Mouse (Mus musculus): ENCODE results near the gene Armc8. TPM values are rescaled to one million over a fixed set of nuclear protein-coding genes. Genes with fewer than 3 reads are reported as not detected.

Armc8 gene
- polyA plus RNA-seq, 1 experiment from 2014 or later, result 87.2 TPM

DNA sequence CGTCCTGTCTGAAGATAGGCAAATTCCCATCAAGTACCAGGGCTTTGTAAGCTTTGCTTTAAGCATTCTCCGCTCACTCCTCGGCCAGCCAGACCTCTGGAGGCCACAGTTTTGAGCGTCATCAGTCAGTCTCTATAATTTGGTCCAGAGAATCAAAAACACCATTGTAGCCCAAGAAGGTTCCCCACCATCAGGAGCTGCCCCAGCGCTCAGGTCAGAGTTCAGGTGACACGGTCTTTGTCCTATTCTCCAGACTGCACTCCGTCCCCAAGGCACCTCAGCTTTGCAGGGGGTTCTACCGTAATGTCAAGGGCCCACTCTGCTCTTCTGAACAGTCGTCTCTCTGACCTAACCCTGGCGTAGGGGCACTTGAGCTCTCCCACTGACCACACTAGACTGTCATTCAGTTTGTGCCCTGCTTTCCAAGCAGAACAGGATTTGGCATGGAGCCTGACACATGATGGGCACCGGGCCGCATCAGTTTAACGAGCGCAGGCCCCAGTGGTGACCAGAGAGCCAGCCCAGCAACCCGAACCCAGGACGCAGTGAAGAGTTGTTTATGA lies 133.0 kb downstream of the Armc8 start:
- WGBS, result 8% methylated on average over 16 of the region's 16 CpGs
- peak; percentile 69 for ATAC-seq

GRCm38 (mm10) chr9:99434892-99435618 lies 133.6 kb downstream of the Armc8 start:
- peak overlapping the region; percentile 89 for H3K27ac ChIP-seq (ENCODE audit: low read length)
- peak; percentile 59 for ATAC-seq
- peaks cover 4% of the 10 kb centered on the region; the same call in 1 of the 2 replicates for H3K27me3 ChIP-seq (ENCODE audit: control insufficient read depth, insufficient read depth, low read depth, low read length)
- peaks cover 32% of the 10 kb centered on the region for H3K4me1 ChIP-seq (ENCODE audit: control insufficient read depth, insufficient read depth, low read length)
- peak overlapping the region; percentile 95 for H3K9ac ChIP-seq (ENCODE audit: low read depth, low read length)
- H3K4me2 ChIP-seq (ENCODE audit: low read length), result peak overlapping the region; percentile 87
- no peaks in the 10 kb centered on the region for H3K36me3 ChIP-seq (ENCODE audit: control insufficient read depth, insufficient read depth, low read length)
- H3K9me3 ChIP-seq (replicated peaks; ENCODE audit: control insufficient read depth, low read length, poor library complexity, severe bottlenecking), result no peaks in the 10 kb centered on the region
- H3K4me3 ChIP-seq (ENCODE audit: low read depth, low read length), result peak overlapping the region; percentile 85
- 17% methylated on average over 14 of the region's 14 CpGs for WGBS

More for the DNA sequence above, 133.0 kb downstream of the Armc8 start:
- peak overlapping the region; percentile 85 for H3K4me3 ChIP-seq (ENCODE audit: low read depth, low read length)
- peak overlapping the region; percentile 95 for H3K9ac ChIP-seq (ENCODE audit: low read depth, low read length)
- H3K4me1 ChIP-seq (ENCODE audit: control insufficient read depth, insufficient read depth, low read length), result peaks cover 32% of the 10 kb centered on the region
- peak overlapping the region; percentile 89 for H3K27ac ChIP-seq (ENCODE audit: low read length)
- peaks cover 4% of the 10 kb centered on the region; the same call in 1 of the 2 replicates for H3K27me3 ChIP-seq (ENCODE audit: control insufficient read depth, insufficient read depth, low read depth, low read length)
- H3K36me3 ChIP-seq (ENCODE audit: control insufficient read depth, insufficient read depth, low read length), result no peaks in the 10 kb centered on the region
- H3K9me3 ChIP-seq (replicated peaks; ENCODE audit: control insufficient read depth, low read length, poor library complexity, severe bottlenecking), result no peaks in the 10 kb centered on the region
- peak overlapping the region; percentile 87 for H3K4me2 ChIP-seq (ENCODE audit: low read length)

GRCm38 (mm10) chr9:99432478-99432877 lies 136.2 kb downstream of the Armc8 start:
- no peak overlapping the region for H3K4me3 ChIP-seq (ENCODE audit: low read depth, low read length)
- H3K4me1 ChIP-seq (ENCODE audit: control insufficient read depth, insufficient read depth, low read length), result peaks cover 30% of the 10 kb centered on the region
- H3K4me2 ChIP-seq (ENCODE audit: low read length), result no peak overlapping the region
- H3K36me3 ChIP-seq (ENCODE audit: control insufficient read depth, insufficient read depth, low read length), result no peaks in the 10 kb centered on the region
- no peak for ATAC-seq
- no peak overlapping the region for H3K27ac ChIP-seq (ENCODE audit: low read length)
- H3K9me3 ChIP-seq (replicated peaks; ENCODE audit: control insufficient read depth, low read length, poor library complexity, severe bottlenecking), result no peaks in the 10 kb centered on the region
- no peaks in the 10 kb centered on the region for H3K27me3 ChIP-seq (ENCODE audit: control insufficient read depth, insufficient read depth, low read depth, low read length)
- H3K9ac ChIP-seq (ENCODE audit: low read depth, low read length), result no peak overlapping the region
- 57% methylated on average over 4 of the region's 4 CpGs for WGBS

DNA sequence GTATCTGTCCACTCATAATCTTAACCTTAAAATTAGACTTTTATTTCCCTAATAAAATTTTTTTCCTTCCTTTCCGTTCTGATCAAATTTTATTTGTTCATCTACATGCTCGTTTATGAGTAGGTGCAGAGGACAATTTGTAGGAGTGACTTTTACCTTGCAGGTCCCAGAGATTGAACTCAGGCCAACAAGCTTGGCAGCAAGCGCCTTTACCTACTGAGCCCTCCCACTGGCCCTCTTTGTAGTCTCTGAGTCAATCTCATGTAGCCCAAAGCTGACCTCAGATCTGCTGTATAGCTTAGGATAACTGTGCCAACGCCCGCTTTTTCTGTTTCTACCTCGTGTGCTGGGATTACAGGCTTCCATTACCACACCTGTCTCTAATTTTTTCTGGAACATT lies 136.7 kb downstream of the Armc8 start:
- no peak overlapping the region for H3K27ac ChIP-seq (ENCODE audit: low read length)
- H3K4me3 ChIP-seq (ENCODE audit: low read depth, low read length), result no peak overlapping the region
- ATAC-seq, result no peak
- H3K4me2 ChIP-seq (ENCODE audit: low read length), result no peak overlapping the region
- peaks cover 25% of the 10 kb centered on the region for H3K4me1 ChIP-seq (ENCODE audit: control insufficient read depth, insufficient read depth, low read length)
- WGBS, result 77% methylated on average over 6 of the region's 6 CpGs
- H3K27me3 ChIP-seq (ENCODE audit: control insufficient read depth, insufficient read depth, low read depth, low read length), result no peaks in the 10 kb centered on the region
- no peaks in the 10 kb centered on the region for H3K36me3 ChIP-seq (ENCODE audit: control insufficient read depth, insufficient read depth, low read length)
- no peaks in the 10 kb centered on the region for H3K9me3 ChIP-seq (replicated peaks; ENCODE audit: control insufficient read depth, low read length, poor library complexity, severe bottlenecking)
- H3K9ac ChIP-seq (ENCODE audit: low read depth, low read length), result no peak overlapping the region

DNA sequence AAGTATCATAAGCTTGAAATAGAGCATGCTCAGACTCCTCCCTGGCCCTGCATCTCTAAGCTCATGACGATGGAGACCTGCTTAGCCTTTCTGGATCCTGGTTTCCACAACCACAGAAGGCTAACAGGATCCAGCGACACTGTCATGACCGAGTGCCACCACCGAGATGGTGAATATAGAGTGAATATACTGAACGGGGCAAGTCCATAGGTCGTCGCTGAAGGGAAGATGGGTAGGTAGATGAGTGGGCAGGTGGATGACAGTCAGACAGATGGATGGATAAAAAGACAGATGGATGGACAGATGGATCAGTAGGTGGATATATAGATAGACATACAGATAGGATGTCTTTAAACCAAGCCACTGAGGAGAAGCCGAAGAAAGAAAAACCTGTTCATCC lies 137.4 kb downstream of the Armc8 start:
- Histone ChIP-seq H3K27ac (ENCODE audit: low read length) (no peak overlapping the region), H3K9ac (ENCODE audit: low read depth, low read length) (no peak overlapping the region), H3K27me3 (ENCODE audit: control insufficient read depth, insufficient read depth, low read depth, low read length) (no peaks in the 10 kb centered on the region), H3K36me3 (ENCODE audit: control insufficient read depth, insufficient read depth, low read length) (no peaks in the 10 kb centered on the region), H3K4me3 (ENCODE audit: low read depth, low read length) (no peak overlapping the region), H3K4me1 (ENCODE audit: control insufficient read depth, insufficient read depth, low read length) (peaks cover 25% of the 10 kb centered on the region), H3K9me3 (replicated peaks; ENCODE audit: control insufficient read depth, low read length, poor library complexity, severe bottlenecking) (no peaks in the 10 kb centered on the region), H3K4me2 (ENCODE audit: low read length) (no peak overlapping the region)
- no peak for ATAC-seq
- 90% methylated on average over 8 of the region's 8 CpGs for WGBS

- no peak overlapping the region for H3K27ac ChIP-seq (ENCODE audit: low read length)
- H3K9me3 ChIP-seq (replicated peaks; ENCODE audit: control insufficient read depth, low read length, poor library complexity, severe bottlenecking), result no peaks in the 10 kb centered on the region
- no peak overlapping the region for H3K4me2 ChIP-seq (ENCODE audit: low read length)
- ATAC-seq, result no peak
- H3K36me3 ChIP-seq (ENCODE audit: control insufficient read depth, insufficient read depth, low read length), result no peaks in the 10 kb centered on the region
- WGBS, result 83% methylated on average over 6 of the region's 6 CpGs
- H3K27me3 ChIP-seq (ENCODE audit: control insufficient read depth, insufficient read depth, low read depth, low read length), result no peaks in the 10 kb centered on the region
- H3K9ac ChIP-seq (ENCODE audit: low read depth, low read length), result no peak overlapping the region
- no peak overlapping the region for H3K4me3 ChIP-seq (ENCODE audit: low read depth, low read length)
- H3K4me1 ChIP-seq (ENCODE audit: control insufficient read depth, insufficient read depth, low read length), result peaks cover 25% of the 10 kb centered on the region
Observed at GRCm38 (mm10) chr9:99430806-99431205, 137.9 kb downstream of the Armc8 start.

DNA sequence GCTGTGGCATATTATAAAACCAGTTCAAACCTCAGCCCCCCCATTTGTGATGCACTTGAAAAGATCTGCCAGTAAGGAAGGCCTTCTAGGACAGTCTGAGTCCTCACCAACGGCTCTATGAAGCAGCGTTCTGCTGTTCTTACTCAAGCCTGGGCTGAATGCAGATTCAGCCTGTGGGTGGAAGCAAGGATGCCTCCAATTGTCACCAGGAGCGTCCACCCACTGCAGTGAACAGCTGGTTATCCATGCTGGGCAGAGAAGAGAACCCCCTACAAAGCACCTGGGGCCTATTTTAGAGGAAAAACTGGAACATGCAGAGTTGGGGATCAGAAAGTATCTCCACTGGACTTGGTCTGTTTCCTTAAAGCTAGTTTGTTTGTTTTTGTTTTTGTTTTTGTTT lies 138.9 kb downstream of the Armc8 start:
- Histone ChIP-seq H3K9me3 (replicated peaks; ENCODE audit: control insufficient read depth, low read length, poor library complexity, severe bottlenecking) (no peaks in the 10 kb centered on the region), H3K36me3 (ENCODE audit: control insufficient read depth, insufficient read depth, low read length) (no peaks in the 10 kb centered on the region), H3K4me2 (ENCODE audit: low read length) (no peak overlapping the region), H3K27ac (ENCODE audit: low read length) (no peak overlapping the region), H3K4me1 (ENCODE audit: control insufficient read depth, insufficient read depth, low read length) (peaks cover 26% of the 10 kb centered on the region), H3K27me3 (ENCODE audit: control insufficient read depth, insufficient read depth, low read depth, low read length) (no peaks in the 10 kb centered on the region), H3K4me3 (ENCODE audit: low read depth, low read length) (no peak overlapping the region), H3K9ac (ENCODE audit: low read depth, low read length) (no peak overlapping the region)
- WGBS, result 77% methylated on average over 3 of the region's 3 CpGs
- ATAC-seq, result no peak

DNA sequence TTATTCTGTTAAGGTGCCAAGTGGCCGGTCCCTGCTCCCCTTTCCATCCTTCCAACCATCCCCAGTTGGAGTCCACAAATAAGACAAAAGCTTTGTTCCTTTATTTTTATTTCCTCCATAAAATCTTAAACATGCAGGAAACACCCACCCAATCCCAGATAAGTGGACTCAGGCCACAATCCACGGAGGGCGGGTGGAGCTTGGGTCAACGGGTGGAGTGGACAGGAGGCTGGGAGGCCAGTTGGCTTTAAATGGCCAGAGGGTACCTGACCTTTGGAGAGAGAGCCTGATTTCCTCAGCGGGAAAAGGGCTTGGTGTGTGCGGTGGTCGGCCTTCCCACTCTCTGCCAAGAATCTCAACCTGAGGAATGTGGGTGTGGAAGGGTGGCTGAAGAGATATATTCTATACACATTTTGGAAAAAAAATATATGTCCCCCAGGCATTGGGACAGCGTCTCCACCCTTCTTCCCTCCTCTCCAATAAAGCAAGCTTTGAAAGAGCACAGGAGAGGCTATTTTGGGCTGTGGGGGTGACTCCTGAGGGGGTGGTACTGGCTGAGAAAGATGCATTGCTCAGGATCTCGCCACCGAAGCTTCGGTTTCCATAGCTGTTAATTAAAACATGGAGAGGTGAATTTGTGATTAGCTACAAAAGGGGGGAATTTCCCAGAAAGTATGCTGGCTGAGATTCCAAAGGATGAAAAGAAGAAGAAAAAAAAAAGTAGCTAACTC lies 139.9 kb downstream of the Armc8 start:
- no peaks in the 10 kb centered on the region for H3K36me3 ChIP-seq (ENCODE audit: control insufficient read depth, insufficient read depth, low read length)
- H3K9ac ChIP-seq (ENCODE audit: low read depth, low read length), result no peak overlapping the region
- ATAC-seq, result no peak
- no peak overlapping the region for H3K4me3 ChIP-seq (ENCODE audit: low read depth, low read length)
- H3K4me2 ChIP-seq (ENCODE audit: low read length), result no peak overlapping the region
- 71% methylated on average over 11 of the region's 11 CpGs for WGBS
- peaks cover 15% of the 10 kb centered on the region for H3K4me1 ChIP-seq (ENCODE audit: control insufficient read depth, insufficient read depth, low read length)
- no peaks in the 10 kb centered on the region for H3K9me3 ChIP-seq (replicated peaks; ENCODE audit: control insufficient read depth, low read length, poor library complexity, severe bottlenecking)
- no peaks in the 10 kb centered on the region for H3K27me3 ChIP-seq (ENCODE audit: control insufficient read depth, insufficient read depth, low read depth, low read length)
- H3K27ac ChIP-seq (ENCODE audit: low read length), result no peak overlapping the region
